Mouse (Mus musculus) myocyte (in vitro differentiated cells): ENCODE measurements at regions not wholly inside any gene's neighbourhood (a gene's known extent, or its start where the extent isn't known, plus 50 kb on each side); places are given as distances from the start of the nearest gene placed in this dataset.

Source experiments
- E2F4 ChIP-seq: IDR thresholded peaks from one replicate; pipeline ENCODE4 v1.6.1; 2011; ENCODE audit warnings: mild to moderate bottlenecking, control low read depth, moderate library complexity; ENCODE audit not compliant: insufficient read depth
- POLR2A ChIP-seq: IDR thresholded peaks from one replicate; pipeline ENCODE4 v1.6.1; 2011; ENCODE audit warnings: low read depth, mild to moderate bottlenecking, control low read depth, moderate library complexity; ENCODE audit not compliant: insufficient read length
- TCF12 ChIP-seq: IDR thresholded peaks from one replicate; pipeline ENCODE4 v1.6.1; 2011; ENCODE audit warnings: mild to moderate bottlenecking, control low read depth; ENCODE audit not compliant: poor library complexity, insufficient read depth, severe bottlenecking

DNA sequence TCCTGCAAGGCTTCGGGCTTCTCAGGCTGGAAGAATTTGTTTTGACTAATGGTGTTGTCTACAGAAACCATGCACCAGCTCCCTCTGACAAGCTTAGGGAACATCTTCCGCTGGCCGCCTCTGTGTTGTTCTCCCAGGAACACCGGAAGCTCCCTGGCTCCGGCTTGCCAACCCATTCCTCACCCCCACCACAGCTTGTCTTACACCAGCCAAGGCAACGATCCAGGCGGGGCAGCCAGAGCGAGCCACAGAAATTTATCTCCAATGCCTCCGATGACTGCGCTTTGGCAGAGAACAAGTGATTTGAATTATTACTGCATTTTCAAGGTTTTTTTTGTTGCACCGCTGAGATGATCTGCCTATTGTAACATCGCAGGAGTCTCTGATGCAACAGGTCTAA lies 151.0 kb downstream of the Cdh26 start:
- TF ChIP-seq TCF12 (no peak), E2F4 (no peak), POLR2A (no peak)
